Mouse (Mus musculus) urinary bladder, postnatal 4 days (tissue): Measurements from ENCODE around the gene Cep290.

Experiments used
- DNase-seq, 2 experiments: peaks; one replicate each; pipeline ENCODE4 v3.0.0; 2021 to 2022; ENCODE audit warnings: low spot score in 2 of 2

The Cep290 gene

GRCm38 (mm10) chr10:100590323-100590722 is 103.0 kb downstream of the Cep290 start, which contains the start of the genes 4930430F08Rik and 1700017N19Rik:
Gene 4930430F08Rik, minus strand, starts transcription at chr10:100590423.
Gene 1700017N19Rik, plus strand, starts transcription at chr10:100590484.
- no peak for DNase-seq

- no peak for DNase-seq
Observed at GRCm38 (mm10) chr10:100598339-100598738, 111.0 kb downstream of the Cep290 start.

- DNase-seq: no peak
Observed at GRCm38 (mm10) chr10:100603511-100603910, 116.2 kb downstream of the Cep290 start.

- DNase-seq: no peak
Observed at GRCm38 (mm10) chr10:100604254-100604653, 116.9 kb downstream of the Cep290 start.

- no peak for DNase-seq
Observed at GRCm38 (mm10) chr10:100617233-100617903, 130.0 kb downstream of the Cep290 start.

GRCm38 (mm10) chr10:100619474-100619873 is 132.1 kb downstream of the Cep290 start:
- DNase-seq: no peak

- no peak for DNase-seq
Observed at GRCm38 (mm10) chr10:100620040-100620439, 132.7 kb downstream of the Cep290 start.

- DNase-seq: no peak
Observed at GRCm38 (mm10) chr10:100622494-100622893, 135.1 kb downstream of the Cep290 start.
